Mouse (Mus musculus): Measurements from ENCODE around the gene Rlbp1.

The Rlbp1 gene

DNA sequence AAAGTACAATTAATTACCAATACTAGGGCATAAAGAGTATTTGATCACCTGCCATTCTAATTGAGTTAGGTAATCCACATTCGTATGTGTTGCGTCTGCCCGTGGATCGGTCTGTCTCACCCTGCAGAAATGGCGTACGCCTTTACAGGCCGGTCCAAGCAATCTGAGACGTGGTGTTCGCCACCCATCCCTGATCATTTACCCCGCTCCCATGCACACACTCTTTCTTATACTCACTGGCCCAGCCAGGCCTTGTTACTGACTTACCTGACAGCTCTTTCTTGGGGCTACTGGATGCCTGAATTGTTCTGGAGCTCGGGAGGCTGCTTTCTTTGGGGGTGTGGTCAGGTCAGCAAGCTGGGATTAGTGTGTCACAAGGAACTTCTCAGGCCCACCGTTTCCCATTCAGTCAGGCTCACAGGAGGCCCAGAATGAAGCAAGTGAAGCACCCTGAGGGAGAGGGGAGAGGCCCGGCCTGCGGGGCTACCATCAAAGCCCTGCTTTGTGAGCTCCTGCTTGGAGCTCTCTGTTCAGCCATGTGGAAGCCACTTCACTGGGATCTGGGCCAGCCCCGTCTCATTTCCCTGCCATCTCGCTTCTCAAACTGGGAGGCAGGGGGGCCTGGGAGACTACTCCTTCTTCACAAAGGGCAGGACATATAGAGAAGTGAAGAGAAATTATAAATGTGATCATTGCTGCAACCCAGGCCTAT lies at the start of gene Rlbp1:
Gene Rlbp1, minus strand, starts transcription at position 627 of the 712 bp plus-strand sequence.
- DNase-seq, result peak; percentile 10

DNA sequence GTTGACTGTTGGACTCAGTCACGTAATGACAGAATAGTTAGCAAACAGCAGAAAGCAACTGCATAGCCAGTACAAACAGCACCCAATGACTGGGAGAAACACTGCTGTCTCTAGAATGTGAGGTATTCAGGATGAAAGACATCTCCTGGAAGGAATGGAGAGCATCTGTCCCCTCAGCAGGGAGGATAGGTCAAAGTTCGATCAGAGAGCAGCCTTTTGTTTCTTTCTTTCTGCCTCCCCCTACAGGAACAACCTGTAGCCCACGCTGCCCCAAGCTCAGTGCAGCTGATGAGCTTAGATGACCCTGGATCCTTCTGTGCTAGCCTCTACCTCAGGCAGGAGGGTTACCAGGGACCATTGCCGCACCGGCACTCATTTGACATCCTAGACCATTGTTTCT lies 41.4 kb upstream of the Rlbp1 start:
- no peak for DNase-seq

GRCm38 (mm10) chr7:79425804-79426203 lies 39.0 kb upstream of the Rlbp1 start:
- DNase-seq, result no peak

GRCm38 (mm10) chr7:79422876-79423275 lies 36.0 kb upstream of the Rlbp1 start:
- DNase-seq, result no peak

- DNase-seq, result no peak
These were observed 33.1 kb upstream of the Rlbp1 start for GRCm38 (mm10) chr7:79419950-79420349.

DNA sequence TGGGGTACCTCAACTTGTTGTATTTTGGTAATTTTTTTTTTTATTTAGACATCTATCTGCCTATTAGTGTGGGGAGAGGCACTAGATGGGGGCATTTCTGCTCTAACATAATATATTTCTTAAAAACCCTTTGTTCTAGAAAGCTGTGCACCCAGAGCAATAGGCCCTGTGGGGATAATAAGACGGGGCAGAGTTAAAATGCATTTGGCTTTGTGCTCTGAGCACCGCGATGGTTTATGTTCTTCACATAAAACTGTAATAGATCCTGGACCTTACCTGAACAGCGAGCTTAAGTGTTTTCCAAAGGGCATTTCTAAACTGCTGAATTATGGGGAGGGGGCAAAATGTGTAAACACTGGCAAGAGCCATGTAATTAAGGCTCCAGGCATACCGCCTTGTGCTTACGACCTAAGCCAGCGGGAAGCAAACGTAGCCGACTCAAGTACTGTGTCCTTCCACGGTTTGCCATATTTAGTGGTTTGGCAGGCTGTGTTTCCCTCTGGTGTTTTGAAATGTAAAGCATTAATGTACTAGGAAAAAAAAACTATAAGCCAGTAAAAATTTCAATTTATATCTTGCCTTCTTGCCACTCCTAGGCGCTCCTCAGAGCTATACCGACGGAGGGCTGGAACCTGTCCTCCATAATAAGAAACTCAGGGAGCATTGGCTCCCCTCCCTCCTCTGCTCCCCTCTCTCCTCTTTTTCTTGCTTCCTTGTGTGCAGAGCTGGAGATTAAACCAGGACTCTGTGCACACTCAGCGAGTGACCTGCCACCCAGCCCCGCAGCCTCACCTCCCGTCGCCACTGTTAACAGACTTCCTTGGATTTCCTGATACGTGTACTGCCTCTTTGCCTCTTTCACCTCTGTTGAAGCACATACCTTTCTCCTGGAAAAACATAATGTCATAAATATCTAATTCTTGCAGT lies 27.9 kb upstream of the Rlbp1 start:
- DNase-seq, result no peak

DNA sequence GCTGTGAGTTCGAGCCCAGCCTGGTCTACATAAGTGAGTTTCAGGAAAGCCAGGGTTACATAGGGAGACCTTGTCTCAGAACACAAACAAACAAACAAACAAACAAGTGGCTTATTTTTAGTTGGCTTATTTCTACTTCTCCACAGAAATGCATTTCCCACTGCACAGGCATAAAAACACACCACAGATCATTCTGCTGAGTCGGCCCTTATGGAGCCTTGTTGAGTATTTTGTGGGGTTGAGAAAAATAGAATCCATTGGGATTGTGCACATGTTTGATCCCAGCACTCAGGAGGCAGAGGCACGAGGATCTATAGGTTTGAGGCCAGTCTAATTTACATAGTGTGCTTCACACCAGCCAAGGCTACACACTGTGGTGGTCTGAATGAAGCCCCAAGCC lies 13.4 kb upstream of the Rlbp1 start:
- no peak for DNase-seq

GRCm38 (mm10) chr7:79398971-79399370 lies 12.1 kb upstream of the Rlbp1 start:
- DNase-seq, result no peak

DNA sequence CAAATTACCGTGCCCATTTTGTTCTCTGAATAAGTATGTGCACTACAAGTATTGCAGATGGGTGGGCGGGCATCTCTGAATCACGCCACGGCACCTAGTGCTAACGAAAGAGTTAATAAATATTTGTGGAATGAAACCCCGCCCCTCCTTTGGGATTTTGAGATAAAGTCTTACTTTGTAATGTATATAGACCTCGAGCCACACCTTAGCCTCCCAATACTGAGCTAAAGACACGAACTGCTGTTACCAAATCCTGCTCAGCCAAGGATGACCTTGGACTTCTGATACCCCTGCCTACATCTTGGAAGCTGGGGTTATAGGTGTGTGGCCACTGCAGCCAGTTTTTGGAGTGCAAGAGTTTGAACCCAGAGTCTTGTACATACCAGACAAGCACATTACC lies 11.6 kb upstream of the Rlbp1 start:
- no peak for DNase-seq

DNA sequence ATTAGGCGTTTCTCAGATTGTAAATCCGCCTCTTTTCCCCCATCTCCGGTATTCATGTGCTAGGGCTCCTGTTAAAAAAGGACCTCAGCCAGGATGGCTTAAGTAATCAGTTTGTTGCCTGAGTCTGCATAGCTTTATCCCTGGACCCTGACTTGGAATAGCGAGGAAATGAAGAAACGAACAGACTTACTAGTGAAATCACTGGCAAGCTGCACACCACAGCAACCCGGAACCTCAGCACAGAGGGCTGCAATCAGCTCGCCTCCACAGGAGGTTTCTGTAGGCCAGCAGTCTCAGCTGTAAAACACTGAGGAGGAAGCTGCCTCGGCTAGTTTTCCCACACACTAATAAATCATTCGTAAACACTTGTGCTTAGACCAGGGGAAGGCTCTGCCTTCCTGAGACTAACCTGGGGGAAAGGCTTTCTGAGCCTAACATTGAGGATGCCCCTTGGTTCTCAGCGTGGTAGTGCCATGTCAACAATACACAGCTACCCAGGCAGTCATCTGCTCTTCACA lies 10.7 kb upstream of the Rlbp1 start:
- DNase-seq, result no peak

DNA sequence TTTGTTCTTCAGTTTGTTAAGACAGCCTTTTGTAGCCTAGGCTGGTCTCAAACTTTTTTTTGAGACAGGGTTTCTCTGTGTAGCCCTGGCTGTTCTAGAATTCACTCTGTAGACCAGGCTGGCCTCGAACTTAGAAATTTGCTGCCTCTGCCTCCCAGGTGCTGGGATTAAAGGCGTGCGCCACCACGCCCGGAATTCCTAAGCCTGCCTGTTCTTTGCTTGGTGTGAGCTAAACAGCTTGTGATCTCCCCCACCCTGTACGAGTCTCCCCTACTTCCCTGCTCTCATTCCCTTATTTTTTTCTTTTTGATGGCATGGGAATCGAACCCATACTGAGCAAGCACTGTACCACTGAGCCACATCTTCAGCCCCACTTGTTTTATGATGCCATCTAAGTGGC lies 8.3 kb upstream of the Rlbp1 start:
- no peak for DNase-seq

GRCm38 (mm10) chr7:79394666-79395065 lies 7.8 kb upstream of the Rlbp1 start:
- no peak for DNase-seq

GRCm38 (mm10) chr7:79393924-79394323 lies 7.1 kb upstream of the Rlbp1 start:
- no peak for DNase-seq

GRCm38 (mm10) chr7:79392860-79393513 lies 6.1 kb upstream of the Rlbp1 start:
- DNase-seq, result no peak

GRCm38 (mm10) chr7:79391883-79392649 lies 5.2 kb upstream of the Rlbp1 start, which contains the start of gene Fanci:
TSS of gene Fanci (plus strand) at chr7:79391929.
- DNase-seq, result peak; percentile 92

- no peak for DNase-seq
These were observed 4.6 kb upstream of the Rlbp1 start for GRCm38 (mm10) chr7:79391471-79391870.

DNA sequence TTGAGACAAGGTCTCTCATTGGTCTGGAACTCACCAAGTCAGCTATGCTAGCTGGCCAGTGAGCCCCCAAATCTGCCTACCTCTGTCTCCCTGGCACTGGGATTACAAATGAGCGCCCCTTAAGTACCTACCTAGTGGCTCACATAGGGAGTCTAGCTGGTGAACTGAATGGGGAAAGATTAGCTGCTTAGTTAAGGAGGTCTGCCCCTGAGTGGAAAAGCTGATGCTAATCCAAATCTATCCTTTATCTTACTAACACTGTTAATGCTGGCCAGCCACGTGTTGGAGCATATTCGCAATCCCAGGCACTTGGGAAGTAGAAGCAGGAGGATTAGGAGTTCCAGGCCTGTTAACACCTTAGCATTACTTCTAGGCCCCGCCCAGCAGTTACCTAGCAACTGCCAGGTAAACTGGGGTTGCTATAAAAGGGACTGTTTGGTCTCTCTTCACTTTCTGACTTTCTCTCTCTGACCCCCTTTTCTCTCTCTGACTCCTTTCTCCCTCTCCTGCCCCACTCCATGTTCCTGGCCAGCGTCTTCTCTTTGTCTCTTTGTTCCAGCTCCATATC lies 3.4 kb upstream of the Rlbp1 start:
- no peak for DNase-seq

DNA sequence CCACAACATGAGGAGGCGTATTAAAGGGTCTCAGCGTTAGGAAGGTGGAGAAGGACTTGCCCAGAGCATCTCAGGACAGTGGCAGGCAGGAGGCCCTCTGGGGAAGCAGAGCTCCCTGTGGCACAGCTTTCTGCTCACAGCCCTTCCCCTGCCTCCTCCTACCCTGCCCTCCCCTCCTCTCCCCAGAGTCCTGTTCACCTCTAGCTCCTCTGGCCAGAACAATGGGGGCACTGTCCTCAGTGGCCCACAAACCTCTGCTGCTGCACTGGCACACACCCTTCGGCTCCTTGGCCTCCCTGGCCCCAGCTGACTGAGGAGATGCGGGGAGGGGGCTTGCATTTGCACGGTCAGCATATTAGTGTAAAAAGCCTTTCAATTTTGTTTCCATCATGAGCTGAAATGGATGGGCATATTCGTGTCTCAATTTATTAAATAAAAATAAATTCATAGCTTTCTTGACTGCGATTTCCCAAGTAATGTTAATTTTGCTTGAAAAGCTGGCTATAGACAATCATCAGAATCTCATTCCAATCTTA lies 1.9 kb upstream of the Rlbp1 start:
- no peak for DNase-seq

- no peak for DNase-seq
These were observed 1.1 kb upstream of the Rlbp1 start for GRCm38 (mm10) chr7:79387991-79388390.

GRCm38 (mm10) chr7:79387140-79387539 lies 292 bp upstream of the Rlbp1 start:
- no peak for DNase-seq

DNA sequence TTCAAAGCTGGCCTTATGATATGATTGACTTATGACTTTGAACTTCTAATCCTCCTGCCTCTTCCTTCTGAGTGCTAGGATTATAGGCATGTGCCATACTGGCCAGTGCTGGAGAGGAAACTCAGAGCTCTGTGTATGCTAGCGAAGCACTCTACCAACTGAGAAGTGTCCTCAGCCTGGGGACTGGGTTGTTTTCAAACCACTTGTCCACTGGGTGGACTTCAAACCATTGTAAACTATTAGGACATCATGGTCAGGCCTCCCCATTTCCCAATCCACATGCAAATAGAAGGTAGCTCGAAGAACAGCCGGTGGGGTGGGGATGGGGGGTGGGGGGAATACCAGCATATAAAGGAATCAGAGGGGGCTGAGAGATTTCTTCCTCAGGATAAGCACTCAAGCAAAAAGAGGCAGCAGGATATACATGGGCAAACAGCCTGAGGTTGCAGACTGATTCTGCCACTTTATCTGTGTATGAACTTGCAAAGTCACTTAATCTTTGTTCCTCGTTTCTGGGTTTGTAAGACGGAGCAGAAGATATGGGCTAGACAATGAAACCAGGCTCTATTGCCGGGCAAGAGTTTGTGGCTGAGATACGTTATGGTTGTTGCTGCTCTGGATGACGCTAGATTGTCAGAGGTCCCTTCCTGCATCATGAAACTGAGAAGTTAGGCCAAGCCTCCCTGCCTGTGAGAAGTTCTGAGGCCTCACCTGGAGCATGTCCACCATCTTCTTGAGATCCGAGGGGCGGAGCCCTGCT lies 10.2 kb downstream of the Rlbp1 start:
- no peak for DNase-seq

All from right cerebral cortex, postnatal 25 days (tissue).